Mouse (Mus musculus): ENCODE results near the gene Unc5c. TPM values are rescaled to one million over a fixed set of nuclear protein-coding genes. Genes with fewer than 3 reads are reported as not detected.

Gene Unc5c
- polyA plus RNA-seq, 1 experiment from 2014 or later = 11.2 TPM

DNA sequence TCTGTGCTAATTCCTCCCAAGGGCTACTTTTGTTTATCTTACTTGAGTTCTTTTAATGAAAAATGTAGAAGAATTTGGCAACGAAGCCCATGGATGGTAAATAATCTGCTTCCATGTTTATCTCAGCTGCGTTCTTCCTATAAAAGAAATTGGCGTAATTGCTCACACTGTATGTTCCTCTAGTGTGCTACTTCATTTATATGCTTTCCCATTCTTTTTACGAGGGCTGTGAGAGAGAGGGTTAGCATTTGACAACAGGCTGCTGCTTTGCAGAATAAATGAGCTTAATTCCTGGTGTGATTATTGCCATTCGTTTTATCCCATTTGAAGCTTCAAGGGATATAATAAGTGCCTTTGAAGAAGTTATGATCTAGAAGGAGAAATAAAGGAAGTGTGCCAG, 339.1 kb downstream of the Unc5c start:
- Histone ChIP-seq H3K9ac (ENCODE audit: low read depth, low read length) (no peak overlapping the region), H3K9me3 (replicated peaks; ENCODE audit: control insufficient read depth, low read length) (no peaks in the 10 kb centered on the region), H3K27ac (ENCODE audit: low read depth, low read length) (no peak overlapping the region), H3K27me3 (ENCODE audit: control insufficient read depth, insufficient read depth, low read length) (no peaks in the 10 kb centered on the region), H3K4me2 (no peak overlapping the region), H3K4me1 (ENCODE audit: control insufficient read depth, insufficient read depth, low read length) (no peaks in the 10 kb centered on the region), H3K4me3 (ENCODE audit: low read depth, low read length) (no peak overlapping the region), H3K36me3 (ENCODE audit: control insufficient read depth, insufficient read depth, low read length) (no peaks in the 10 kb centered on the region; the same call in 1 of the 2 replicates)
- WGBS (ENCODE audit: insufficient replicate concordance) = 75% methylated on average over 5 of the region's 5 CpGs
- no peak for ATAC-seq (replicated peaks; ENCODE audit: insufficient number of reproducible peaks, low FRiP score, low TSS enrichment)

DNA sequence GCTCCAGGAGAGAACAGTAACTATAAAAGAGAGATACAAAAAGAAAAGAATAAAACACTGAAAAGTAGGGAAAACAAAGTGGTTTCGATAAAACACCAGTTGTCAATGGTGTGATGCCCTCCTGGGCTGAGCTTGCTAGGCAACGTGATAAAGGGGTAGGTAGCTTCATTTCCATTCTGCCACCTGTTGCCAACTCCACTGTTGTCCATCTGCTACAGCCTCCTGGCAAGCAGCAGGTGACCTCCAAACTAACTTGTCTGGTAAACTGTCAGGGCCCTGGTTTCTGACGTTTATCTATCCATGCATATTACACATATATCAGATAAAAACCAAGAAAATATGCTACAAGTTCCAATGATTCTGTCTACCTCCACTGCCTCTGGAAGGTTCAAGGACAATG, 344.6 kb downstream of the Unc5c start:
- Histone ChIP-seq H3K4me2 (no peak overlapping the region), H3K36me3 (ENCODE audit: control insufficient read depth, insufficient read depth, low read length) (no peaks in the 10 kb centered on the region; the same call in 1 of the 2 replicates), H3K27ac (ENCODE audit: low read depth, low read length) (no peak overlapping the region), H3K9me3 (replicated peaks; ENCODE audit: control insufficient read depth, low read length) (no peaks in the 10 kb centered on the region), H3K4me3 (ENCODE audit: low read depth, low read length) (no peak overlapping the region), H3K9ac (ENCODE audit: low read depth, low read length) (no peak overlapping the region), H3K27me3 (ENCODE audit: control insufficient read depth, insufficient read depth, low read length) (no peaks in the 10 kb centered on the region), H3K4me1 (ENCODE audit: control insufficient read depth, insufficient read depth, low read length) (no peaks in the 10 kb centered on the region)
- 71% methylated on average over 3 of the region's 3 CpGs for WGBS (ENCODE audit: insufficient replicate concordance)
- no peak for ATAC-seq (replicated peaks; ENCODE audit: insufficient number of reproducible peaks, low FRiP score, low TSS enrichment)

DNA sequence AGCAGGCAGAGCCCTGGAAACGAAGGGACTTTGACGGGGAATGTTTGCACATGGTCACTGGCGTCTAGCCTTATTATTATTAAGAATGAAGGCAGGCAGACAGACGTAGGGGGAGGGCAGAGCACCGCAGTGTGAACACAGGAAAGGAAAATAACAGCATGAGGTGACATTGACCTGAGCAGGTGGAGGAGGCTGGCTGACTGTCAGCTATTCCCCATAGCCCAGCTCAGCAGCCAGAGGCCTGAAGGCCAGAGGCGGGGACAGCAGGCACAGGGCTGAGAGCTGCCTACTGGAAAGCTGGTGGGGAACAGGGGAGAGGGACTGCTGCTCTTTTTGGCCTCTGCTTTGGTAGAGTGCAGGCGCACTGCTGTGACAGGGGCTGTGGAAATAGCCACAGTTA, 345.9 kb downstream of the Unc5c start:
- ATAC-seq (replicated peaks; ENCODE audit: insufficient number of reproducible peaks, low FRiP score, low TSS enrichment) = no peak
- no peak overlapping the region for H3K9ac ChIP-seq (ENCODE audit: low read depth, low read length)
- WGBS (ENCODE audit: insufficient replicate concordance) = 57% methylated on average over 7 of the region's 7 CpGs

DNA sequence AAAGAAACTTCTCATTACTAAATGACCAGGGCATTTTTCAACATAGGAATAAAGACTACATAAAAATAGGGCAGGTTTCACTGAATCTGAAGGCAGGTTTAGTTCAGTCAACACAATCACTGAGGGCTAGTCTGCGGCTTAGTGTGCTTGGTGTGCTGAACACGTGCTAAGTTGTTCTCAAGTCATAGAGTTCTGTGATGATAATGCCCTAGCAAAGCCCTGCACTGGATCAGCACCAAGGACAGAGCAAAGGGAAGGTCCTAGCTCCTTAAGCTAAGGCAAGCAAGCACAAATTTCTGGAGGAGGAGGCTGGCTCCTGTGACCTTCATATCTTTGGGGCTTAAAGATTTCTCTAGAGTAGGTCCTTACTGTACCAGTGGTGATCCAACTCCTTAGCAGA, 346.3 kb downstream of the Unc5c start:
- no peaks in the 10 kb centered on the region; the same call in 1 of the 2 replicates for H3K36me3 ChIP-seq (ENCODE audit: control insufficient read depth, insufficient read depth, low read length)
- H3K9ac ChIP-seq (ENCODE audit: low read depth, low read length) = no peak overlapping the region
- H3K27me3 ChIP-seq (ENCODE audit: control insufficient read depth, insufficient read depth, low read length) = no peaks in the 10 kb centered on the region
- H3K4me1 ChIP-seq (ENCODE audit: control insufficient read depth, insufficient read depth, low read length) = no peaks in the 10 kb centered on the region
- ATAC-seq (replicated peaks; ENCODE audit: insufficient number of reproducible peaks, low FRiP score, low TSS enrichment) = no peak; the same call in 1 of the 2 replicates
- H3K9me3 ChIP-seq (replicated peaks; ENCODE audit: control insufficient read depth, low read length) = no peaks in the 10 kb centered on the region
- H3K27ac ChIP-seq (ENCODE audit: low read depth, low read length) = no peak overlapping the region
- H3K4me2 ChIP-seq = no peak overlapping the region
- H3K4me3 ChIP-seq (ENCODE audit: low read depth, low read length) = no peak overlapping the region
- WGBS (ENCODE audit: insufficient replicate concordance) = 22% methylated on average over 2 of the region's 2 CpGs

More for the DNA sequence above, 345.9 kb downstream of the Unc5c start:
- H3K27ac ChIP-seq (ENCODE audit: low read depth, low read length) = no peak overlapping the region
- H3K4me1 ChIP-seq (ENCODE audit: control insufficient read depth, insufficient read depth, low read length) = no peaks in the 10 kb centered on the region
- H3K4me2 ChIP-seq = no peak overlapping the region
- H3K9me3 ChIP-seq (replicated peaks; ENCODE audit: control insufficient read depth, low read length) = no peaks in the 10 kb centered on the region
- H3K36me3 ChIP-seq (ENCODE audit: control insufficient read depth, insufficient read depth, low read length) = no peaks in the 10 kb centered on the region; the same call in 1 of the 2 replicates
- H3K27me3 ChIP-seq (ENCODE audit: control insufficient read depth, insufficient read depth, low read length) = no peaks in the 10 kb centered on the region
- no peak overlapping the region for H3K4me3 ChIP-seq (ENCODE audit: low read depth, low read length)

DNA sequence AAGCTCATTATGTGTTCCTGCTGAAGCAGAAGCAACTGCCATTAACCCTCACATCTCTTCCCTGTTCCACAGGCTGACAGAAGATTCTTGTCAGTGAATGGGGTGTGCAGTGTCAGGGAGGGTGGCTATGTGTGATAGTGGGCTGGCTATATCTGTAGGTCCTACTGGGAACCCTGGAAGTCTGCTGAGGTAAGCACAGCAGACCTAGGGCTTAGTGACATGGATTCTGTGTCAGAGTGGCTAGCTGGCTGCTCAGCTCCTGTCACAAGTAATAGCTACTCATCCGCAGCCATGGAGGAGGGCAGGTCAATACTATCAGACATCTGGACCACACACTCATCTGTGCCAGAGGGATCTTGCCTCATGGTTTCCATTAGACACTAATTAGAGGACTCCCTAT, 349.8 kb downstream of the Unc5c start:
- Histone ChIP-seq H3K4me2 (no peak overlapping the region), H3K4me3 (ENCODE audit: low read depth, low read length) (no peak overlapping the region), H3K36me3 (ENCODE audit: control insufficient read depth, insufficient read depth, low read length) (no peaks in the 10 kb centered on the region), H3K9me3 (replicated peaks; ENCODE audit: control insufficient read depth, low read length) (no peaks in the 10 kb centered on the region), H3K9ac (ENCODE audit: low read depth, low read length) (no peak overlapping the region), H3K27ac (ENCODE audit: low read depth, low read length) (no peak overlapping the region), H3K4me1 (ENCODE audit: control insufficient read depth, insufficient read depth, low read length) (peaks cover 6% of the 10 kb centered on the region; the same call in 1 of the 2 replicates), H3K27me3 (ENCODE audit: control insufficient read depth, insufficient read depth, low read length) (no peaks in the 10 kb centered on the region)
- 67% methylated on average over 1 of the region's 1 CpGs for WGBS (ENCODE audit: insufficient replicate concordance)
- no peak for ATAC-seq (replicated peaks; ENCODE audit: insufficient number of reproducible peaks, low FRiP score, low TSS enrichment)

DNA sequence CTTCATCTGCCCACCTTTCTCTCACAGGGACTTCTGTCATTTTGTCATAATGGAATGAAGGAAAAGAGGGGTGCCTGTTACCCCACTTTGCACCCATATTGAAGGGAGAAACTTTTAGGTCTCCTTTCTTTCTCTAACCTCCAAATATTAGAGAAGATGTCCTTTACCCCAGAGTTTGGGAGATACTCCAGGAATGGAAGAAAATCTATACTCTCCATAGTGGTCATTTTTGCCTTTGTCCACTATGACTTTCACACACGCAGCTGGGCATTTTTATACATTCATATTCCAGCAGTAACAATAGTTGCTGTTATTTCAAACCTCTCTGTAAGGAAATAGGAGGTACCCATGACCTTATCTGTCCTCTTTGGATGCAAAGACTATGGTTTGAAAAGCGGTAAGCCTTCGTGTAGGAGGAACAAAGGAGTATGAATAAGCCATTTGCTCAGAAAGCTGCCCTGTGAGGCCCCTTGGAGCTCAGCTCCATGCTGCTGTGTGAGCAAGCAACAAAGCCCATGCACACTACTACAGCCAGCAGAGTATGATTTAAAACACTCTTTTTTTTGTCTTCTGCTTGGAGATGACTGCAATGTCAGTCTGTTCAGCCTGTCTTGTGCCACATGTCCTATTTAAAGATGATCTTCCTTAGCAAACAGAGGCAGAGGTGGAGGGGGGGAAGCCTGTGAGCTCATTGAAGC, 353.7 kb downstream of the Unc5c start:
- ATAC-seq (replicated peaks; ENCODE audit: insufficient number of reproducible peaks, low FRiP score, low TSS enrichment) = no peak

DNA sequence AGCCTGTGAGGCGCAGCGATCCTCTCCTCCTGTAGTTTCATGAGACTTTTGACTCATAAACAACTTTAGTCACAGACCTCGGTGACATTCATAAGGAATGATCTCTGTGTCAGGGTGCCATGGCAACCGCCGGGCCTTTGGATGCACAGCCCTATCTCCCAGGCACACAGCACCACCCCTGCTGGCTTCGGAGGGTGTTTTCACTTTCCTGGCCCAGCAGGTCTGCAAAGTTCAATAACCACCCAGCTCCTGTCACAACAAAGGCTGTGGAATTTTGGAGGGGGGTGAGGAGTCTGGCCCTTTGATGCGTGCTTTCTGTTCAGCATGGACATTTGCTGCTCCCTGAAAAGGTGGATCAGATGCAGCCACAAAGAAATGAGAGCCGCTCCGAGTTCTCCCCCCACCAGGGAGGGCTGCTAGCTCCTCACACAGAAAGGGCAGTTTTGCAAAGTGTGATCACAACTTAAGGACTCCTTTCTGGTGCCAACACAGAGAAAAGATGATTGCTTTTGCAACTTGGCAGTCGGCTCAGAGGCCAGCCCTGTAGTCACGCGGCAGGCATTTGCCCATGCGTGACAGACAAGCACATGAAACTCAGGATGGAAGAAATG, 354.4 kb downstream of the Unc5c start:
- no peaks in the 10 kb centered on the region for H3K36me3 ChIP-seq (ENCODE audit: control insufficient read depth, insufficient read depth, low read length)
- 29% methylated on average over 13 of the region's 13 CpGs for WGBS (ENCODE audit: insufficient replicate concordance)
- H3K9ac ChIP-seq (ENCODE audit: low read depth, low read length) = no peak overlapping the region
- no peak for ATAC-seq (replicated peaks; ENCODE audit: insufficient number of reproducible peaks, low FRiP score, low TSS enrichment)
- H3K9me3 ChIP-seq (replicated peaks; ENCODE audit: control insufficient read depth, low read length) = no peaks in the 10 kb centered on the region
- peak overlapping the region; percentile 19; the same call in 1 of the 2 replicates for H3K4me2 ChIP-seq
- no peak overlapping the region for H3K27ac ChIP-seq (ENCODE audit: low read depth, low read length)
- no peak overlapping the region for H3K4me3 ChIP-seq (ENCODE audit: low read depth, low read length)
- H3K4me1 ChIP-seq (ENCODE audit: control insufficient read depth, insufficient read depth, low read length) = peaks cover 6% of the 10 kb centered on the region; the same call in 1 of the 2 replicates
- no peaks in the 10 kb centered on the region for H3K27me3 ChIP-seq (ENCODE audit: control insufficient read depth, insufficient read depth, low read length)

More for the DNA sequence above, 353.7 kb downstream of the Unc5c start:
- WGBS (ENCODE audit: insufficient replicate concordance) = 49% methylated on average over 3 of the region's 3 CpGs
- Histone ChIP-seq H3K27ac (ENCODE audit: low read depth, low read length) (no peak overlapping the region), H3K4me1 (ENCODE audit: control insufficient read depth, insufficient read depth, low read length) (peaks cover 6% of the 10 kb centered on the region; the same call in 1 of the 2 replicates), H3K9me3 (replicated peaks; ENCODE audit: control insufficient read depth, low read length) (no peaks in the 10 kb centered on the region), H3K4me2 (peak overlapping the region; percentile 19; the same call in 1 of the 2 replicates), H3K4me3 (ENCODE audit: low read depth, low read length) (no peak overlapping the region), H3K36me3 (ENCODE audit: control insufficient read depth, insufficient read depth, low read length) (no peaks in the 10 kb centered on the region), H3K9ac (ENCODE audit: low read depth, low read length) (no peak overlapping the region), H3K27me3 (ENCODE audit: control insufficient read depth, insufficient read depth, low read length) (no peaks in the 10 kb centered on the region)

DNA sequence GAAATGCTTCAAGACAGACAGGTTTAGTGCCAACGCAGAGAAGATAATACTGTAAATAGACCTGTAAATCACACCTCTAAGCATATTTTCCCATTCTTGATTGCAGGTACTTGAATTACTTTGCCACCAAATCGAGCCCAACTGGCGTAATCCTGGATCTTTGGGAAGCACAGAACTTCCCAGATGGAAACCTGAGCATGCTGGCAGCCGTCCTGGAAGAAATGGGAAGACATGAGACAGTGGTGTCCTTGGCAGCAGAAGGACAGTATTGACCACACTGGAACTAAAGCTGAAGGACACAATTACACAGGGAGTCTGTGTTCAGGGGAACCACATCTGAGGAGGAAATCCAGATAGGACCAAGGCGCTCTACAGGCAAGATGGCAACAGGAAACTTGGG, 363.3 kb downstream of the Unc5c start:
- Histone ChIP-seq H3K4me2 (no peak overlapping the region), H3K4me1 (ENCODE audit: control insufficient read depth, insufficient read depth, low read length) (no peaks in the 10 kb centered on the region), H3K9me3 (replicated peaks; ENCODE audit: control insufficient read depth, low read length) (no peaks in the 10 kb centered on the region), H3K27ac (ENCODE audit: low read depth, low read length) (no peak overlapping the region), H3K4me3 (ENCODE audit: low read depth, low read length) (no peak overlapping the region), H3K36me3 (ENCODE audit: control insufficient read depth, insufficient read depth, low read length) (no peaks in the 10 kb centered on the region), H3K27me3 (ENCODE audit: control insufficient read depth, insufficient read depth, low read length) (no peaks in the 10 kb centered on the region), H3K9ac (ENCODE audit: low read depth, low read length) (no peak overlapping the region)
- no peak for ATAC-seq (replicated peaks; ENCODE audit: insufficient number of reproducible peaks, low FRiP score, low TSS enrichment)
- WGBS (ENCODE audit: insufficient replicate concordance) = 80% methylated on average over 5 of the region's 5 CpGs

Measured in heart, embryonic 11.5 days (tissue).